Mouse (Mus musculus): ENCODE results near the gene Cpz.

DNA sequence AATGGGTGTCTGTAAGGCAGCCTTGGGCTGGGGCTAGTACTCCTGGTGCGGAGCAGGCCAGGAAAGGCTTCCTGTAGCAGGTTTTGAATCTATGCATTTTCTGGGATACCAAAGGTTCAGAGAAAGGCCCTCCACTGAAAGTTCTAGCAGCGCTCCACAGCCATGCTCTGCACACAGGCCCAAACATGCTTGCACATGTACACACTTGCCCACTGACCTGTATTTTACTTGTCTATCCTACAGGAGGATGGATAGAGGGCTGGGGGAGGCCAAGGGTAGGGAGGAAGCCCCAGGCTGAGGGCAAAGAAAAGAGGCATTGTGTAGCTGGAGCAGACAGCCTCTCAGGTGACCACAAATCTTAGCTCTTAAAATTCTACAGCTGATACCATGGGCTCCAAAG lies 1.1 kb downstream of the Cpz start:
- TF ChIP-seq GATA1 (IDR thresholded peaks at IDR 0.05; ENCODE audit: borderline replicate concordance, low read length) (no peak), FLI1 (IDR thresholded peaks at IDR 0.05; ENCODE audit: low read length) (no peak)
